Mouse (Mus musculus) embryonic facial prominence, embryonic 13.5 days (tissue): ENCODE measurements around the gene Agap1. TPM values are rescaled to one million over a fixed set of nuclear protein-coding genes. Genes with fewer than 3 reads are reported as not detected.

ENCODE experiments used
- ATAC-seq: fragments of 200-750 bp; cut with Nextera tagmentation; 2 replicates; pipeline ENCODE4 v1.8.0; 2017; ENCODE audit warnings: low read depth; ENCODE audit not compliant: insufficient number of reproducible peaks, insufficient read depth, low FRiP score, low TSS enrichment
- H3K27ac ChIP-seq: fragments of 300-500 bp; sonication (generic); 2 replicates; pipeline ENCODE4 v1.5.1; 2015; ENCODE audit warnings: moderate library complexity, mild to moderate bottlenecking, inconsistent platforms
- H3K27me3 ChIP-seq: fragments of 300-500 bp; sonication (generic); 2 replicates; pipeline ENCODE4 v1.6.1; 2015; ENCODE audit warnings: mild to moderate bottlenecking, inconsistent platforms
- H3K36me3 ChIP-seq: fragments of 300-500 bp; sonication (generic); 2 replicates; pipeline ENCODE4 v1.6.1; 2015; ENCODE audit warnings: mild to moderate bottlenecking, inconsistent platforms
- H3K4me1 ChIP-seq: fragments of 300-500 bp; sonication (generic); 2 replicates; pipeline ENCODE4 v1.6.1; 2015; ENCODE audit warnings: inconsistent platforms
- H3K4me2 ChIP-seq: fragments of 300-500 bp; sonication (generic); 2 replicates; pipeline ENCODE4 v1.6.1; 2015; ENCODE audit warnings: moderate library complexity, mild to moderate bottlenecking, inconsistent platforms
- H3K4me3 ChIP-seq: fragments of 300-500 bp; sonication (generic); 2 replicates; pipeline ENCODE4 v1.5.1; 2015; ENCODE audit warnings: mild to moderate bottlenecking, inconsistent platforms
- H3K9ac ChIP-seq: fragments of 300-500 bp; sonication (generic); 2 replicates; pipeline ENCODE4 v1.6.1; 2015; ENCODE audit warnings: mild to moderate bottlenecking, inconsistent platforms
- H3K9me3 ChIP-seq: fragments of 300-500 bp; sonication (generic); 2 replicates; pipeline ENCODE4 v1.6.1; 2016; ENCODE audit warnings: inconsistent platforms
- WGBS: fragments of 180-500 bp; shearing (Covaris S2); methylation state at CpG from one replicate; pipeline ENCODE4 v1.1.7; 2015; ENCODE audit warnings: mixed read lengths; 5-methylcytosine and 5-hydroxymethylcytosine counted together
- polyA plus RNA-seq: library from polyadenylated mRNA; unstranded; fragments of >200 nt; fragmentation: Nextera tagmentation; extraction: Ambion mirVana; gene quantifications from 2 replicates; pipeline ENCODE4 v1.2.1, GENCODE M21; 2015

Gene Agap1
- polyA plus RNA-seq, 1 experiment from 2014 or later, result 14.4 TPM

DNA sequence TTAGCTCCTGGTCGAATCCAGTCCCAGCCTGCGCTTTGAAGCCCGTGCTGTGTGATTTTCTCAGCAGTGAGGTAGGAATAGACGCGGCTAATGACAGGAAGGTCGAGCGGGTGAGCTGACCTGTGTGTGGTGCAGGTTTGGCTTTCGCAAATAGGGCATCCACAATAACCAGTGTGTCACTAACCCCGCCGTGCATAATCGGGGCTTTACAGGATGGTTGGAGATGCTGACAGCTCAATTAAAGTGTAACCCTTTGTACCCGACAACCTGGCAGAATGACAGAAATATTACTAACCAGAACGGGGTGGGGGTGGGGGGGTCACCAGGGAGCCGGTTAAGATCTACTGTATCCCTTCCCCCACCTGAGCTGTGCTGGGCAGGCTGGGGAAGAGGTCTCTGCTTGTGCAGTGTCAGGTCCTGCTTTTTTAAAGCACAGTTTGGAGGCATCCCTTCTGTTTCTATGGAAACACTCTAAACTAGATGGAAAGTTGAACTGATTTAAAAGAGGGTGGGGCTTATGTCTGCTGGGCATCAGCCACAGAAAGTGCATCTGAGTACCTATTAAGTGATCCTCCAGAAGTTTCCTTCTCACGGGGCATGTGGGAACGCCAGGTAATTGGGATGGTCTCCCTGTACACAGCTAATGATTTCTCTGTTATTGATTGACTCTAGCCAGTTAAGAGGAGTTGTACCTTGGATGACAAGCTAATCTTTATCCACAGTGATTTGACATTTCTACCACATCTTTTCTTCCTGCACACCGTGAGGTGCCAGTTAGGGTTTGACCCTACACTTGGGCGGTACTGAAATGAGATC, 259.8 kb downstream of the Agap1 start:
- Histone ChIP-seq H3K27me3 (no peaks in the 10 kb centered on the region), H3K4me2 (no peak overlapping the region), H3K36me3 (no peaks in the 10 kb centered on the region), H3K9ac (no peak overlapping the region), H3K9me3 (no peaks in the 10 kb centered on the region), H3K27ac (no peak overlapping the region), H3K4me1 (peaks cover 45% of the 10 kb centered on the region), H3K4me3 (no peak overlapping the region)
- WGBS, result 39% methylated on average over 18 of the region's 18 CpGs
- no peak for ATAC-seq

GRCm38 (mm10) chr1:89716234-89716633, 261.6 kb downstream of the Agap1 start:
- no peak overlapping the region for H3K27ac ChIP-seq
- H3K9me3 ChIP-seq, result no peaks in the 10 kb centered on the region
- H3K4me2 ChIP-seq, result no peak overlapping the region
- no peak for ATAC-seq
- H3K9ac ChIP-seq, result no peak overlapping the region
- H3K4me3 ChIP-seq, result no peak overlapping the region
- no peaks in the 10 kb centered on the region for H3K36me3 ChIP-seq
- H3K27me3 ChIP-seq, result no peaks in the 10 kb centered on the region
- 99% methylated on average over 2 of the region's 2 CpGs for WGBS
- H3K4me1 ChIP-seq, result peaks cover 30% of the 10 kb centered on the region

DNA sequence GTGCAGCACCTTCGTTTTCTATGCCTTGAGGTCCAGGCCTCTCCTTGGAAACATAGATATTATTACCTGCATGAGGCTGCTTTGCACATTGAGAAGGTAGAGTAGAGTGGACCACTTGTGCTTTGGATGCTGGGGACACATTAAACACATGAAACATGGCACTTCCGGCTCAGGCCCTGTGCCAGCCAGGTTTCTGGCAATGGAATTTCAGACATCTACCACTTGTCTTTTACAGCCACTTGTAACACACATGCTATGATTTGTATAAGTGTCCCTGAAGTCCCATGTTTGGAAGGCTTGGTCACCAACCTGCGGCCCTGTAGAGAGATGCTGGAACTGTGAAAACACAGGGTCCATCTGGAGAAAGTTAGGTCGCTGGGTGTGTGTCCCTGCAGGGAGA, 262.5 kb downstream of the Agap1 start:
- Histone ChIP-seq H3K27me3 (no peaks in the 10 kb centered on the region), H3K4me3 (no peak overlapping the region), H3K27ac (no peak overlapping the region), H3K4me1 (peaks cover 28% of the 10 kb centered on the region), H3K9ac (no peak overlapping the region), H3K36me3 (no peaks in the 10 kb centered on the region), H3K9me3 (no peaks in the 10 kb centered on the region), H3K4me2 (no peak overlapping the region)
- no peak for ATAC-seq
- 86% methylated on average over 4 of the region's 4 CpGs for whole genome bisulfite sequencing

DNA sequence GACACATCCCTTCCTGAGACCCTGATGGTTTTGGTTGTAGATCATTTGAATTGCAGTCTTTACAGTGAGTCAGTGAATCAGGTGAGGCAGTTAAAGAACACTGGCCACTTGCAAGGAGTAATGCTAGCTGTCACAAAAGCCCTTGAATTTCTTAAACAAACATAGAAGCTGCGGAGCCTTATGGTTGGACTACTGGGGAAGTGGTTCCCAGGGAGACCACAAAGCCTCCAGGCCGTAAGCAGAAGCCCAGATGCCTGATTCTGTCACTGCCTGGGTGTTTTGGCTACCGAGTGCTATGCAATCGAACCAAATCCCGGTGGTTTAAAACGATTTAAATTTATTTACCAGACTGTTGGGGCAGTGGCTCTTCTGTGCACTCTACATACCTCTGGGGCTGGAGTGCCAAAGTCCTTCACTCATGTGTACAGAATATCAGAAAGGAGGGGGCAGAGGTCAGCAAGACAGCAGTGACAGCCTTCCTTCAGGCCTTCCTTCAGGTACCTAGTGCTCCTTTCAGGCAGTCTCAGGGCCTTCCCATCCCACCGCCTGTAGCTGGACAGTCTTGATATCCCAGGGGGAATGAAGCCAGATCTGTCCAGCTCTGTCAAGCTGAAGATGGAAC, 264.3 kb downstream of the Agap1 start:
- H3K27me3 ChIP-seq, result no peaks in the 10 kb centered on the region
- H3K36me3 ChIP-seq, result no peaks in the 10 kb centered on the region
- H3K4me1 ChIP-seq, result peaks cover 28% of the 10 kb centered on the region
- no peak for ATAC-seq
- no peak overlapping the region for H3K4me2 ChIP-seq
- H3K27ac ChIP-seq, result no peak overlapping the region
- no peak overlapping the region for H3K4me3 ChIP-seq
- H3K9me3 ChIP-seq, result no peaks in the 10 kb centered on the region
- H3K9ac ChIP-seq, result no peak overlapping the region
- WGBS, result 61% methylated on average over 7 of the region's 7 CpGs

DNA sequence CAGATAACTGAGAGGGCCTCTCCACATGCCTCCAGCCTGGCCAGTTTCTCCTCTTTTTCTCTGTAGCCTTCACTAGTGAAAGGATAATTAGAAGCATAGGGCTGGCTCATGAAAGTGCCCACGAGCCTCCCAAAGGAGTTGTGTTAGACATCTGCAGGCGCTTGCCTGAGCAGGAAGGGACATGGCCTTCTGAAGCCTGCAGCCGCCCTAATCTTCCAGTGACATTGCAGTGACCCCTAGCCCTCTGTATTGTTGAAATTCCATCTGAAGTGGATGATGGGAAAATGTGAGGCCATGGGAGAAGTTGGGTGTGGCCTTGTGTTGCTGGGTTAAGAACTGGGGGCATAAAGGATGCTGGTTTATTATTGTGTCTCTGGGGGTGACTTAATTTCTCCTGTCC, 269.5 kb downstream of the Agap1 start:
- Histone ChIP-seq H3K4me3 (no peak overlapping the region), H3K9me3 (no peaks in the 10 kb centered on the region), H3K36me3 (peaks cover 23% of the 10 kb centered on the region), H3K4me2 (no peak overlapping the region), H3K27me3 (no peaks in the 10 kb centered on the region), H3K4me1 (peaks cover 27% of the 10 kb centered on the region), H3K9ac (no peak overlapping the region), H3K27ac (no peak overlapping the region)
- WGBS, result 18% methylated on average over 3 of the region's 3 CpGs
- ATAC-seq, result no peak

DNA sequence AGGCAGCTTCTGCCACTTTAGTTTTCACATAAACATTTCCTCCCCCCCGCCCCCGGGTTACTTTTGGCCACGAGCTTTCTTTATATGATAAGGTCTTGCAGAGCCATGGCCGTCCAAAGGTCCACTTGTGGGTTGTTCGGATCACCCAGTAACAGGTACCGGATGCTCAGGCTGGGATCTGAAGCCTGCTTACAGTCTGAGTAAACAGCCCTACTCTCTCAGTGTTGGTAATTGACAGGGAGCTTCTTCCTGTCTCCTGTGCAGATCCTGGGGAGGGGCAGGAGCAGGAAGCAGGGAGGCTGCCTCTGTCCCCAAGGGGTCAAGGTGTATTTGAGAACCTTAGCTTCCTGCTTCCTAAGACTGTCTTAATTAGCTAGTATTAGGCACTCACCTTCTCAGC, 269.9 kb downstream of the Agap1 start:
- no peak for ATAC-seq
- Histone ChIP-seq H3K4me2 (no peak overlapping the region), H3K4me1 (peaks cover 27% of the 10 kb centered on the region), H3K27ac (peak overlapping the region; percentile 18; the same call in 1 of the 2 replicates), H3K4me3 (no peak overlapping the region), H3K27me3 (no peaks in the 10 kb centered on the region), H3K36me3 (peaks cover 24% of the 10 kb centered on the region), H3K9ac (no peak overlapping the region), H3K9me3 (no peaks in the 10 kb centered on the region)
- WGBS, result 62% methylated on average over 6 of the region's 6 CpGs

DNA sequence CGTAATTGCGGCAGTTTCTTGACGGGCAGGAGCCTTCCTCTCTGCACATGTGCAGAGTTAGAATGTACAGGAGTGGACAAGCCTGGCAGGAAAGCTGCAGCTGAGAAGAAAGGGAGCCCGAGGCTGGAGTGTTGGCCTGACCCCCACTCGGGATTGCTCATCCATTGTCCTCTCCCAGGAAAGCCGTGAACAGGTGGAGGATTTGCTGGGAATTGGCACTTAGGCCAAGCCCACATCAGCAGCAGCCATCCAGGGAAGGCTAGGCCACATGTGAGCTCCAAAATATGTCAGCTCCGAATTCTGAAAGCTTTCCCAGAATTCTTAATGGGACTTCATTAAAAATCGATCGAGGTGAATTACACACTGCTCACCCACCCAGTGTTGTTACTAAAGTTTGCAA, 270.4 kb downstream of the Agap1 start:
- Histone ChIP-seq H3K9ac (no peak overlapping the region), H3K27ac (peak overlapping the region; percentile 18; the same call in 1 of the 2 replicates), H3K4me3 (no peak overlapping the region), H3K4me2 (no peak overlapping the region), H3K36me3 (peaks cover 24% of the 10 kb centered on the region), H3K27me3 (no peaks in the 10 kb centered on the region), H3K9me3 (no peaks in the 10 kb centered on the region), H3K4me1 (peaks cover 30% of the 10 kb centered on the region)
- WGBS, result 52% methylated on average over 9 of the region's 9 CpGs
- no peak for ATAC-seq

DNA sequence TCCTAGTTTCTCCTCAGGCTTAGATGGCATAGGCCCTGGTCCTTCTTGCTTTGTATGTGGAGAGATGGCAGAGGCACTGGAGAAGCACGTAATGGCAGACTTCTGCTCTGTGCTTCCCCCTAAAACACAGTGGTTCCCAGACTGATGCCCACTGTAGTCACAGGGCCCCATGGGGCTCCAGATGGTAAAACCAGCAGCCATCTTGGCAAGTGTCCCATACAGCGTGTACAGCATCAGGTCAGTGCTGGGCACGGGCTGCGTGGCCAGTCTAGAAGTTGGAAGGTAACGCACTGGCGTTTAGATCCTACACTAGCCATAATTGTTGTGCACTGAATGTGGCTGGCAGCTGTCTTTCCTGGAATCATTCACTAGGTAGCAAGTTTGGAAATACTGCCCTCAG, 273.9 kb downstream of the Agap1 start:
- H3K4me3 ChIP-seq, result no peak overlapping the region
- no peak overlapping the region for H3K27ac ChIP-seq
- 94% methylated on average over 6 of the region's 6 CpGs for WGBS
- no peaks in the 10 kb centered on the region for H3K9me3 ChIP-seq
- no peak for ATAC-seq
- H3K36me3 ChIP-seq, result peaks cover 38% of the 10 kb centered on the region
- H3K27me3 ChIP-seq, result no peaks in the 10 kb centered on the region
- no peak overlapping the region for H3K4me2 ChIP-seq
- no peak overlapping the region for H3K9ac ChIP-seq
- peaks cover 33% of the 10 kb centered on the region for H3K4me1 ChIP-seq

DNA sequence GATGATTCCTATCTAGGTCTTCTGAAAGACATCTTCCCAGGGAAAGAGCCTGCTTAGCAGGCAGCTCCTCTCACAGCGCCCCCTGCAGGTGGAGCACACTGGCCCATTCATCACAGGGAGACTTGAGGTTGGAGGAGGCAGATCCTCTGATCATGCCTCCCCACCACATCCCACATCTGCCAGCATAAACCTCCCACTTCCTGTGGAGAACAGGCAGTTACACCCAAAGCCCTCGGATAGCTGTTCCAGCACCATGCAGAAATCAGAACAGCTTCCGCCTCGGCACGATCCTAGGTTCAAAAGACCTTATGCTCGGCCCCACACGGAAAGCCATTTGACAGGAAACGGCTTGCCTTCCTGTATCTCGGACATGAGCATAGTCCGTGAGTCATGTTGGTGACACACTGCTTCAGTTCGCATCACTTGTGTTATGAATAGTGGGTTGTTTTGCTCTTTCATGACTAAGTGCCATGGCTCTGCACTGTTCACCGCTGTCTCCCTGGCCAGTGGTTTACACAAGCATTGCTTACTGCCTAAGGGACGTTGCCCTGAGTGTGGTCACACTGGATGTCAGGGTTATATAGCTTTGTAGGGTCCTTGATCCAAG, 276.1 kb downstream of the Agap1 start:
- Histone ChIP-seq H3K27ac (no peak overlapping the region), H3K9me3 (no peaks in the 10 kb centered on the region), H3K4me1 (peaks cover 24% of the 10 kb centered on the region), H3K4me3 (no peak overlapping the region), H3K4me2 (no peak overlapping the region), H3K36me3 (peaks cover 38% of the 10 kb centered on the region), H3K27me3 (no peaks in the 10 kb centered on the region), H3K9ac (no peak overlapping the region)
- WGBS, result 81% methylated on average over 13 of the region's 13 CpGs
- no peak for ATAC-seq

GRCm38 (mm10) chr1:89734368-89734767, 279.8 kb downstream of the Agap1 start:
- Histone ChIP-seq H3K27me3 (no peaks in the 10 kb centered on the region), H3K4me1 (peaks cover 28% of the 10 kb centered on the region), H3K27ac (no peak overlapping the region), H3K9ac (no peak overlapping the region), H3K9me3 (no peaks in the 10 kb centered on the region), H3K4me3 (no peak overlapping the region), H3K36me3 (0 out of 2 replicates have a peak, but pooled peaks cover 14% of the 10 kb centered on the region), H3K4me2 (no peak overlapping the region)
- 44% methylated on average over 9 of the region's 9 CpGs for WGBS
- ATAC-seq, result no peak

DNA sequence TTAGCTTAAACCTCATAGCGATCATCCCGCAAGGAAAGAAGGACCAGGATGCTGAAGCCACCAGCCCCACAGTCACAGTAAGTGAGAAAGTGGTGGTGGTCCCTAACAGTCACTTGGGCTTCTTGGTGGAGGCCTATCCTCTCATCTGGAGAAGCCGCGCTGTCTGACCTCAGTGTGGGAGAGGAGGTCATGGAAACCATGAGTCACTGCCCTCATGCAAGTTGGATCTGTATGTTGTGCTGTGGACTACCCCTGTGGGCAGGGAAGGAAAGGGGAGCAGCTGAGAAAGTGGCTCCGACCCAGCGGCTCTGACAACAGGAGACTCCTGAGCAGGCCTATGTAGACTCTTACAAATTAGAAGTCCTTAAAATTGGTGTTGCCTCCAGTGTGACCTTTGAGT, 280.5 kb downstream of the Agap1 start:
- H3K36me3 ChIP-seq, result 0 out of 2 replicates have a peak, but pooled peaks cover 14% of the 10 kb centered on the region
- H3K9me3 ChIP-seq, result no peaks in the 10 kb centered on the region
- ATAC-seq, result no peak
- WGBS, result 88% methylated on average over 6 of the region's 6 CpGs
- no peak overlapping the region for H3K4me3 ChIP-seq
- H3K27me3 ChIP-seq, result no peaks in the 10 kb centered on the region
- no peak overlapping the region for H3K27ac ChIP-seq
- H3K4me2 ChIP-seq, result no peak overlapping the region
- H3K9ac ChIP-seq, result no peak overlapping the region
- peaks cover 29% of the 10 kb centered on the region for H3K4me1 ChIP-seq

DNA sequence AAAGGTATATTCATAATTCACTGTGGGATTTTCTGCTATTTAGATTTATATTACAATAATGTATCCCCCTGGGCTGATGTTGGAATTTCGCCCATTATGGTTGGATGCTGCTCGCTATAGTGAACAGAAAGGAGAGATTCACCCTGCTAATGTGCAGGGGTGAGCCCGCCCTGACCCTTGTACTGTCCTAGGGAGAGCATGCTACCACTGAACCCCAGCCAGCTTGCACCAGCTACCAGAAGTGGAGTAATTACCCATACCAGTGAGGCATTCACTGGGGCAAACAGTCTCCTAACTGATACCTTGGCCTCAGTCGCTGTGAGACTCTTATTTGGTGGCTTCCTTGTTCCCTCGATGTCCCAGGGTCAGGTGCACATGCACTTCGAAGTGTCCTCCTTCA, 281.4 kb downstream of the Agap1 start:
- Histone ChIP-seq H3K36me3 (0 out of 2 replicates have a peak, but pooled peaks cover 12% of the 10 kb centered on the region), H3K4me3 (no peak overlapping the region), H3K4me2 (no peak overlapping the region), H3K9ac (no peak overlapping the region), H3K4me1 (peaks cover 23% of the 10 kb centered on the region), H3K27ac (no peak overlapping the region), H3K9me3 (no peaks in the 10 kb centered on the region), H3K27me3 (no peaks in the 10 kb centered on the region)
- WGBS, result 90% methylated on average over 6 of the region's 6 CpGs
- ATAC-seq, result no peak
